Mouse (Mus musculus) kidney, embryonic 16.5 days (tissue): ENCODE measurements at regions not wholly inside any gene's neighbourhood (a gene's known extent, or its start where the extent isn't known, plus 50 kb on each side); places are given as distances from the start of the nearest gene placed in this dataset.

Source experiments
- ATAC-seq: fragments of 200-750 bp; cut with Nextera tagmentation; 2 replicates; pipeline ENCODE4 v1.8.0; 2017; ENCODE audit warnings: moderate TSS enrichment; ENCODE audit not compliant: low FRiP score, low TSS enrichment
- H3K27ac ChIP-seq: fragments of 300-500 bp; sonication (generic); 2 replicates; pipeline ENCODE4 v1.5.1; 2014; ENCODE audit warnings: low read length
- H3K27me3 ChIP-seq: fragments of 300-500 bp; sonication (generic); 2 replicates; pipeline ENCODE4 v1.6.1; 2014; ENCODE audit warnings: low read length, control low read depth, mixed read lengths; ENCODE audit not compliant: insufficient read depth
- H3K36me3 ChIP-seq: fragments of 300-500 bp; sonication (generic); 2 replicates; pipeline ENCODE4 v1.6.1; 2014; ENCODE audit warnings: low read length, control low read depth, mixed read lengths; ENCODE audit not compliant: insufficient read depth
- H3K4me1 ChIP-seq: fragments of 300-500 bp; sonication (generic); 2 replicates; pipeline ENCODE4 v1.6.1; 2014; ENCODE audit warnings: low read length, control low read depth, mixed read lengths; ENCODE audit not compliant: insufficient read depth
- H3K4me2 ChIP-seq: fragments of 300-500 bp; sonication (generic); replicated peaks from 2 replicates; pipeline ENCODE4 v1.6.1; 2014; ENCODE audit warnings: low read depth, low read length
- H3K4me3 ChIP-seq: fragments of 300-500 bp; sonication (generic); 2 replicates; pipeline ENCODE4 v1.5.1; 2014; ENCODE audit warnings: mild to moderate bottlenecking, low read length
- H3K9ac ChIP-seq: fragments of 300-500 bp; sonication (generic); replicated peaks from 2 replicates; pipeline ENCODE4 v1.6.1; 2014; ENCODE audit warnings: low read length
- H3K9me3 ChIP-seq: fragments of 300-500 bp; sonication (generic); 2 replicates; pipeline ENCODE4 v1.6.1; 2016; ENCODE audit warnings: low read length, control low read depth
- WGBS: fragments of 180-500 bp; shearing (Covaris S2); extraction: QIAGEN DNeasy Blood & Tissue Kit; methylation state at CpG from one replicate; pipeline ENCODE4 v1.1.7; 2014; 5-methylcytosine and 5-hydroxymethylcytosine counted together

DNA sequence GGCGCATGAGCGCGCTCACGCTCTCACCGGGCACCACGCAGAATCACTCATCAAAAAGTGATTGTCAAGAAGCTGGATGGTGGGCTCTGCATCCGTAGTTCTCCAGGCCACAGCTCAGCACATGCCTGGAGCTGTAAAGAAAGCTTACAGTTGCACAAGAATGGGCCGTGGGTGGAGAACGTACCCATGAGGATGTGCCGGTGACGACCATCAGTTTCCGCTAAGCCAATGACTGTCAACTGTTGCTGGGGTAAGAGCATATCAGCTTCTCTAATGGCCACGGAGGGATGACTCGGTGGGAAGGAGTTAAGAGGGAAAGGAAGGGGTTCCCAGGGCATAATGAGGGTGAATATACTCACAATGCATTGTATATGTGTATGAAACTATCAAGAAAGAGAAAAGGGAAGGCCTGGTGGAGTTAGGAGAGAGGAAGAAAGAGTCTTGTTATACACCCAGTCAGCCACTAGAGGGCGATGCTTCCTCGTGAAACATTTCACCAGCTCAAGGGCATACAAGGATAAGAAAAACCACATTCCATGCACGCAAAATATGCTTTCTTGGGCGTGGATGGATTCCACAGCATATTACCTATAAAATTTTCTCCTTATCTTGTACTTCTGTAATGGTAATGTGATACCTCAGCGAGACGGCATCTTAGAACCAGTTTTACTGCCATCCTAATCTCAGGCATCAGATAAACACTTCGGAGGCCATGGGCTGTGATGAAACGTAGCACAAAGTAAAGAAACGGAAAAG is 50.4 kb upstream of the Plet1 start:
- Histone ChIP-seq H3K36me3 (no peaks in the 10 kb centered on the region), H3K27me3 (no peaks in the 10 kb centered on the region), H3K27ac (no peak overlapping the region; the same call in 1 of the 2 replicates), H3K4me1 (no peaks in the 10 kb centered on the region), H3K9me3 (no peaks in the 10 kb centered on the region; the same call in 1 of the 2 replicates), H3K4me3 (no peak overlapping the region), H3K4me2 (no peak overlapping the region), H3K9ac (no peak overlapping the region)
- WGBS, result 54% methylated on average over 23 of the region's 23 CpGs
- ATAC-seq, result no peak
